Mouse (Mus musculus): ENCODE data around the gene Fam3c.

The Fam3c gene

DNA sequence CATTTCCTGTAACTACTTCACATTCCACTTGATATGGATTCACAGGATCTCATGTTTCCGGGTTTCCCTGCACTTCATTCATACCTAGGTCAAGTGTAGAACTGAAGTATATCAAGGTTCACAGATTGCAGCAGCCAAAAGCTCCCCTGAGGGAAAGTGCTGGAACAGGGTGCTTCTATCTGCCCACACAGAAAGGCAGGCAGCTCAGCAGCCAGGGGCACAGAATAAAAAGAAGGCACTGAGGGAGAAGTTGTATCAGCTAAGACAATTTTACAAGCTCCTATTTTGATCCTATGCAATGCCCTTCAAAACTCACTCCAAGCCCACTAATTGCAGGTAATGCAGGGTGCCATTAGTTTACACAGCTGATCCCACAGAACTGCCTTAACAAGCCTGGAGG lies 2.0 kb downstream of the Fam3c start:
- no peak for DNase-seq (ENCODE audit: low spot score in 2 of 2)

- DNase-seq (ENCODE audit: low spot score in 2 of 2) = no peak
These were observed 4.5 kb downstream of the Fam3c start for GRCm38 (mm10) chr6:22351551-22351950.

- DNase-seq (ENCODE audit: low spot score in 2 of 2) = no peak
These were observed 5.8 kb downstream of the Fam3c start for GRCm38 (mm10) chr6:22350239-22350571.

DNA sequence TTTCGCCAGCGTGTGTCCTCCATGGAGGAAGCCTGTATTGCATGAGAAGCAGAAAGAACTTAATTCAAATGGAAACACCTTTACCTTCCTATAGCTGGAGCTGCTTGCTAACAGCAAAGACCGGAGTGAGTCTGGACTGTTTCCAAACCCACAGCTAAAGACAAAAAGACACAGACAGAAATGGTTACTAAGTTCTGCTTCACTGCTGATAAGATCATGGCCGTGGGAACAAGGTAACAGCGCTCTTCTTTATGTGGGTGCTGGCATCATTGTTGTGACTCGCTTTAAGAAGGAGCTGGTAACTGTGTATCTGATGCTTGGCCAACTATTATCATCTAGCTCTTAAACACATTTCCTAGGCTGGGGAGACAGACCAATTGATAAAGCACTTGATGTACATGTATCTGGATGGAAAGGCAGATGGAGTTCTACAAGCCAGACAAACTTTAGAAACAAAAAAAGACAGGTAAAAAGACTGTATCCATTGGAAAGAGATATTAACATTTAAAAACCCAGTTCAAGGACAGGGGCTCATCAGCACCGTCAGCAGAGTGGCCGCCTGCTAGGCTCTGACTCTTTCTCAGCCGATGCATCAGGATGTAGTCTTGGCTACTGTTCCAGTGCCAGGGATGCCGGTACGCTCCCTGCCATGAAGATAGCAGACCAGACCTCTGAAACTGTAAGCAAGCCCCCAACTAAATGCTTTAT lies 6.4 kb downstream of the Fam3c start:
- no peak for DNase-seq (ENCODE audit: low spot score in 2 of 2)

- DNase-seq (ENCODE audit: low spot score in 2 of 2) = no peak
These were observed 7.1 kb downstream of the Fam3c start for GRCm38 (mm10) chr6:22348975-22349374.

- DNase-seq (ENCODE audit: low spot score in 2 of 2) = no peak
These were observed 7.9 kb downstream of the Fam3c start for GRCm38 (mm10) chr6:22348130-22348529.

- DNase-seq (ENCODE audit: low spot score in 2 of 2) = no peak
These were observed 8.7 kb downstream of the Fam3c start for GRCm38 (mm10) chr6:22347132-22347902.

DNA sequence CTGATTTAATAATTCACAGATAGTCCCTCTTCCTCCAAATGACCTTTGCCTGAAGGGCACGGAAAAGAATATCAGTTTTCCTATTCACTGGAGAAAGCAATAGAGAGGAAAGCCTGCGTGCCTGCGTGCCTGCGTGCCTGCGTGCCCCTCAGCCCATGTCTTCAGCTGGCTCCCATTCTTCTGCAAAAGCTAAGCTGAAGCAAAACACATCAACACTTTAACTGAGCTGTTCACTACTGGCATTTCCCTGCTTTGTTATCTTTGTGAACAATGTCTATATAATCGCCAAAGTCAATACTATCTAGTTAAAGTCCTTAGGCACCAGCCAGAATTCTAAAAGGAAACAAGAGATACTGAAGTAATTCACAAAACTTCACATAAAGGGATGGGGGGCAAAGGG lies 11.6 kb downstream of the Fam3c start:
- no peak for DNase-seq (ENCODE audit: low spot score in 2 of 2)

GRCm38 (mm10) chr6:22343706-22344105 lies 12.3 kb downstream of the Fam3c start:
- no peak for DNase-seq (ENCODE audit: low spot score in 2 of 2)

DNA sequence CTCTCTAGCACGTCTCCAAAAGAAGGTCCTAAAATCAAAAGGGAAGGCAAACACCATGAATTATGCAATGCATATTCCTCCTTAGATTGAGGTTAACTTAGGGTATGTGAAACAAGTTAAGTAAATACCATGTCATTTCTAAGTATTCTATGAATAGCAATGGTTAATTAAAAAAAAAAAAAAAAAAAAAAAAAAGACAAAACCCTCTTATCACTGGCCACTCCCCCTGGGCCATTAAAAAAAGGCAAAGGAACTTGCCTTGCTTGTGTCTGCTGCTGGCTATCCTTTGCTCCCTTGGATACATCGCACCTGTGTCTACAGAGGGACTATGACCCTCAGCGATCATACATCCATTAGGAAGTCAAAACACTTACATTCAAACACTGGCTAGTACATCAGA lies 12.8 kb downstream of the Fam3c start:
- no peak for DNase-seq (ENCODE audit: low spot score in 2 of 2)

GRCm38 (mm10) chr6:22340779-22341178 lies 15.3 kb downstream of the Fam3c start:
- no peak for DNase-seq (ENCODE audit: low spot score in 2 of 2)

DNA sequence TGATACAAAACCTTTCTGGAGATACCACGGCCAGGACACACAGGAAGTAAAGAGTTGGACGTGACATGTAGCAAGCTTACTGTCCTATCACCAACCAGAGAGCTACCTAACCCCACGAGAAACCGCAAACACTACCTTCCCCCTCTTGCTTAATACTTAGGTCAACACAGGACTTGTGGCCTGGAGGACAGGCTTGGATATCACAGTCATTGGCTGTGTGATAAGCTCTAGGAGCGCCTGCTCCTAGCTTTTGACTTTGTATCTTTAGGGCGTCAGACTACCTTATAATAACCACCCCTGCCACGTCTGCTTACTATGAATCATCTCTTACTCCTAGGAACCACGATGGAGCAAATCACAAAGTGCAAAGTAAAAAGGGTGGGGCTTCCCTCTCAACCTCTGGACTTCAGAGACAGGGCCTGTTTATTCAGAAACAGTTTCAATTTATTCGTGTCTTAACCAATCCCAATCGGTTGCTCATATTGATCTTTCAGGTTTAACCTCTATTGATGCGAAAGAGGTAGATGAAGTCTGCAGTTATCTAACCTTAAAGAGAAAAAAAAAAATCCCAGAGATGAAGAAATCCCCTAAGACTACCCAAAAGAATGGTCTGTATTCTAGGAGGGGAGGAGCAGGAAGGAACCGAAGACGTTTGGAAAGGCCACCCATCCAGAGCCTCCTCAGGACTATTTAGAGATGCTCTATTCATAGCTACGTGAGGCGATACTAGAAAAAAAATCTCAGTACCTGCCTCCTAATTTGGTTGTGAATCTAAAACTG lies 16.1 kb downstream of the Fam3c start:
- no peak for DNase-seq (ENCODE audit: low spot score in 2 of 2)

DNA sequence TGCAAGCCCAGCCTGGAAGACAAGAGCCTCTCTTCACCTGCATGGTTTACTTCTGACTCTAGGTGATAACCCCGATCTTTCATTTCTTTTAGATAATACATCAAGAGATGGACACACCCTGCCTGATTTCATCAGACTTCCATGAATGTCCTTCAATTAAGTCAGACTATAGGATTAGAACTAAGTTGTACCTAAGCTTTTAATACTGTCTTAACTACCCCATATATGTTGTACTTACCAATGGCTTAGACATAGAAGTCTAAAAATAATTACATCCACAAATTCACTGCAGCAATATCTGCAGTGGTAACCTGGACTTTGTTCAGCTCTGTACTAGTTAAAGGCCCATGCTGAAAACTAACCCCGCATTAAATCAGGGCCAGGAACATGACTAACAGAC lies 23.5 kb downstream of the Fam3c start:
- DNase-seq (ENCODE audit: low spot score in 2 of 2) = no peak

DNA sequence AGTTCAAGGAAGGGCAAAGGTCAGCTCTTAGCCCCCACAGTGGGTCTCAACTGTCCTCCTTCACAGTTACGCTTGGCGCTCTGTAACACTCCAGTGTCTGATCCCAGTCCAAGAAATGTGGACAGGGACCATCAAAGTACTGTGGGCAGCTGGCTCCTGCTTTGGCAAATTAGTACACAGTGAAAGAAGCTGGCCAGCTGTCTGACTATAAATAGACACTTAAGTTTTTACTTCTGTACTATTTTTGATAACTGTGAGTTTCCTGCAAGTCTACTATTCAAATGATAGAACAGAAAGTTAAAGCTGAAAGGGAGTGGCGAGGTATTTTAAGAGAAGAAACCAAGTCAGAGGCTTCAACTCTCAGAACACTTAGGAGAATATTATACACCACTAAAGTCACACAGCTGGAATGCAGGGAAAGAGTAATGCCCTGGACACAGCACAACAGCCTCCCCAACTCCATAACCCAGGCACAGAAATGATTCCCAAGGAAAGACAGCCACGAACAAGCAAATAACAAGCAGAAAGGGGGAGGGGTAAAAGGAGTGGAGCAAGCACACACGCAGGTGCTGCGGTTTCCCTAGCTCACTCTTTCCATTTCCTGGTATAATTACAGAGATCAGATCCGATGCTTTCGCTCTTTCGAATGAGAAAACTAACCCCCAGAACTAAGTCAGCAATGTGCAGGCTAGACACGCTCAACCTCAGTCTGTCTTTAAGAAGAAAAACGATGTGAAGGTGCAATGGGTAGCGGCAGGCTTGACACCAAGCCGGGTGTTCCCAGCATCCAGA lies 25.7 kb downstream of the Fam3c start:
- DNase-seq (ENCODE audit: low spot score in 2 of 2) = no peak

GRCm38 (mm10) chr6:22327931-22328330 lies 28.1 kb downstream of the Fam3c start:
- no peak for DNase-seq (ENCODE audit: low spot score in 2 of 2)

DNA sequence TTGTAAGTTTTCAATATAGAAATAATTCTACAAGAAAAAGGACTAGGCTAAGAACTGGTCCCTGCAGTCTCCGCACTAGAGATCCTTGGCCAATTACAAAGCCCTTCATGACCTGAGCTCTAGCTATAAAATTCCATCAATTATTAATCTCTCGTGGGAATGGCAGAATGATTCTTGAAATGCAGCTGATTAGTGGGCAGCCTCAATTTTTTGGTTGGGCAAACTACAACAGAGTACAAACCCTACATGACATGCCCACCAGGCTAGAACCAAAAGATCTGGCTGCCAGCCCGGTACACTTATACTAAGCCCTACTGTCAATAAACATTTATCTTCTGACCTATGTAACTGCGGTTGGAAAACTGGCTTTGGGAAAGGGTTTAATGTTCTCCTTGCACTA lies 29.0 kb downstream of the Fam3c start:
- no peak for DNase-seq (ENCODE audit: low spot score in 2 of 2)

DNA sequence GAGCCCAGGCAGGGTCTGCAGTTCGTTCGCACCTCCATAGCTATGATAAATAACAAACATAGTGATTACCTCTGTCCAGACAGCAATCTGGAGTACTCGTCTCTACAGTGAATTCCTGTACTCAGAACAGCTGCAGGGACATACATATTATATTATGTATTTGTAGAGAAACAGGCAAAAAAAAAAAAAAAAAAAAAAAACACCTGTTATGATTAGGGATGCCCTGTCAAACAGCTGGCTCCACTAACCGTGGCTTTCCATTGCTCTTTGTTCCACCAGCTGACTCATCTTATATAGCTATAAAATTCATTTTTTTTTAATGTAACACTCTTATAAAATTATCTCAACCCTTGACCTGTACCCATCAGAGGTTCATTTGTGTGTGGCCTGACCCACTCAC lies 29.8 kb downstream of the Fam3c start:
- no peak for DNase-seq (ENCODE audit: low spot score in 2 of 2)

DNA sequence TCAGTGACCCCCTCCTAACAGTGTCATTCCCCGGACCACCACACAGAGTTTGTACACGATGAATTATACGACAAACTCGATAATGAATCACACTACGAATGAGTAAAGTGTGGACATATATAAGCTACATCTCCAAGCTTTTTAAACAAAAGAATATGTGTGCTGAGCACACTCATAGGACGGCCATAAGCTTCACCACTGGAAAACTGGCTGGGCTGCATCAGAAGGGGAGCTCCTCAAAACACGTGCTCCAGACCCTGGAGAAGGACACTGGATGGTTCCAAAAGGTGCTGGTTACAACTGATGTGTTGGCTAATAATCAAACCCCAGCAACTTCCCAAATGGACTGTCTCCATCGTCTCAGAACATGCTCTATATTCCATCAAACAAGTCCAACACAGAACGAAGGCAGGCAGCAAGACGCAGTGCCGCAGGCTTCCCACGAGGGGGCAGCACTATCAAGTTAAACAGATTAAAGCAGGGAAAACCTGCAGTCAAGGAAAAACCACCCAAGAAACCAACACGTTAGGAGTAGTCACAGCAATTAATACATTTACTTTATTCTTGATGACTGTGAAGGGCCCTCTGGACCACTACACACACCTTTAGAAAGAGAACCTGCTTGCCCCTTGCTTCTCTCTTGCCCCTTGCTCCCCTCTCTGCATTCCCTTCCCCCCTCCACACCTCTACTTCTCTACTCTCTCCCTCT lies 30.5 kb downstream of the Fam3c start:
- DNase-seq (ENCODE audit: low spot score in 2 of 2) = peak; percentile 90 to 94

DNA sequence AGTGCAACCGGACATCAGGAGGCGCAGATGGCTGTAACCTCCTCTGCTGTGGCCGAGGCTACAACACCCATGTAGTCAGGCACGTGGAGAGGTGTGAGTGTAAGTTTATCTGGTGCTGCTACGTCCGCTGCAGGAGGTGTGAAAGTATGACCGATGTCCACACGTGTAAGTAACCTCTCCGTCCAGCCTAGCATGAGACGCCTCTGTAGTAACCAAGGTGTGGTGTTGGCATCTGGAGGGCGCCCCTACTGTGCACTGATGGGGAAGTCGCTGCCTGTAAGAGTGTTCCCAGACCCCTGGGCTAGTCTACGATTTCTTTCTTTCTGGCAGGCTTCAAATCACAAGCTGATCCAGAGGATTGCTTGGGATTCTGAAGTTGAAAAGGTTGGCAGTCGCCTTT lies 58.0 kb downstream of the Fam3c start:
- no peak for DNase-seq (ENCODE audit: low spot score in 2 of 2)

DNA sequence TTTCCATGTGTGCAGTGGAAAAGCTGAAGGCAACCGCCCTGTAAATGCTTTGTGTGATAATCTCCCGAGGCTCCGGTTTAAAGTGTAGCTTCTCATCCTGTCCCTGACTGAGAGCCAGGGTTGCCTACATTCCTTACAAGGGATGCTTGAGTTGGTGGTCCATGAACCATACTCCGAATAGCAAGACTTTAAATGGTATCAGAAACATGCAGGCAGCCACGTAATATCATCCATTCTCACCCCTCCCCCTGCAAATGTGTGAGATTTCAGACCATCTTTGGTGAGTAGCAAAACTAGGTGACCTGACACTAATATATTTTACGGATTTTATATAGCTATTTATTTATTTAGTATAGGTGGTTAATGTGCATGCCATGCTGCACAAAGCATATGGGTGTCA lies 59.0 kb downstream of the Fam3c start:
- no peak for DNase-seq (ENCODE audit: low spot score in 2 of 2)

DNA sequence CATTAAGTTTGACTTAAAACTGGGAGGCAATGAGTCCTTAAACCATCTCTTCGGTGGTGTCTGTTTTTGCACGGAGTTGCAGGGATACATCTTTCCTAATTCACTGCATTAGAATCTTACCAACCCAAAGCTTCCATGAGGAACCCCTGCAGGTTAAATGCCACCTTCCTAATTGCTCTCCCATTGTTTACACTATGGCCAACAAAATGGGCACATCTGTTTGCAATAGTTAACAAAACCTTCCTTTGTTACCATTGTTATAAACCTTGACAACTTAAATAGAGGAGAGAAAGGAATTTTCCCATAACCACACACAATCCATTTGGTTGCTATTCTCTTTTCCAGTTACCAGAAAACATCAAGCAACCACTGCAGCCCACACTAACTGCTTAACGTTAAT lies 62.1 kb downstream of the Fam3c start:
- DNase-seq (ENCODE audit: low spot score in 2 of 2) = no peak
